Mouse (Mus musculus) urinary bladder, postnatal 25 days (tissue): ENCODE measurements around the gene Bid.

Experiments used
- DNase-seq: peaks from one replicate; pipeline ENCODE4 v3.0.0; 2022; ENCODE audit warnings: low spot score

The Bid gene

DNA sequence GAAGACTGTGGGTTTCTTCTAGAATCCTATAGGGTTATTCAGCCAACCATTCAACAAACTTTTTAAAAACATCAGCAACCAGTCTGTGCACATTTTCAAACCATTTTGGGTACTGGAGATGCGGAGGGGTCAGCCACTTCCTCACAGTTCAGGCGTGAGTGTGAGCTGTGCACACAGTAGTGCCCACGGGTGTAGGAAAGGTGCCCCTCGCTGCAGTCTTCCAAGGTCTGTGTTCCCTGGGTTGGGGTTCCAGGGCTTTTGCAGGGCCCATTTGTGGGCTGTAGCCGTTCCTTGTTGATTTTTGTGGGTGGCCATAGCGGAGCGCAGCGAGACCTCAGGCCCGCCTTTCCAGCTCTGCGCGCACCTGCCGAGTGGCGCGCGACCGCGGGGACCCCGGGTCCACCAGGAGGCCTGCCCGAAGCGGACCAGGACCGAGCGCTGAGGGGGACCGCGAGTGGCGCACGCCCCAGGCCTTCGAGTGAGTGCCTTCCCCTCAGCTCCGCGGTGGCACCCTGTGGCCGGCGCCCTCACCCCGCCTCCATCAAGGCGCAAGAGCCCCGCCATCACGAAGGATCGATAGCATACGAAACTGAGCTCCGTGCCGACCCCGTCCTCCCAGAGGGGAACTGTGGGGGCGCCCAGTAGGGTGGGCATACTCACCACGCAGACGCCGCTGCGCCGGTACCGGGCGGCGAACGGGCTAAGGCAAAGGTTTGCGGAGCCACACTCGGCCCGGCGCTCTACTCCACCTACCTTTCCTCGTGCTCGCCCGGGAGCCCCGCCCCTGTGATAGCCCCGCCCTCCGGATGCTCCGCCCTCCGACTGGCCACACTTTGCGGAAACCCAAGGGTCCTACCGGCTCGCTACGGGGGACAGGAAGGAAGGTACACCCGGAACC, at the start of gene Bid:
Gene Bid (minus strand): TSS at position 780 of the 898 bp plus-strand sequence.
- DNase-seq = peak; percentile 86

DNA sequence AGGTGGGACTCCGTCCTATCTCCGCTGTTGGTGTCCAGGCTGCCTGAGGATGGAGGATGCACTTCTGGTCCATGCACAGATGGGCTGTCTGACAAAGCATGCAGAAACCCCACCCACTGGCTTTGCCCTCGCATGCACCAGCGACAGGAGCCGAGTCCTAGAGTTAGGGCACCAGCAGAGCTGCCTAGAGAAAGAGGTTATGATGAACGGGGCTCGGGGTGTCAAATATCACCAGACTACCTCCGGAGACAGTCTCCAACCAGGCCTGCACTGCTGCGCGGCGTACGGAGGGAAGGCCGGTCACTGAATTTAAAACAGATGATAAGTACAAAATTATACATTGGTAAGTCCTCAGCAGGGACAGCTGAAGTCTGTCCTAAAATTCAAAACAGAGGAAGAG, 49.2 kb upstream of the Bid start:
- no peak for DNase-seq

DNA sequence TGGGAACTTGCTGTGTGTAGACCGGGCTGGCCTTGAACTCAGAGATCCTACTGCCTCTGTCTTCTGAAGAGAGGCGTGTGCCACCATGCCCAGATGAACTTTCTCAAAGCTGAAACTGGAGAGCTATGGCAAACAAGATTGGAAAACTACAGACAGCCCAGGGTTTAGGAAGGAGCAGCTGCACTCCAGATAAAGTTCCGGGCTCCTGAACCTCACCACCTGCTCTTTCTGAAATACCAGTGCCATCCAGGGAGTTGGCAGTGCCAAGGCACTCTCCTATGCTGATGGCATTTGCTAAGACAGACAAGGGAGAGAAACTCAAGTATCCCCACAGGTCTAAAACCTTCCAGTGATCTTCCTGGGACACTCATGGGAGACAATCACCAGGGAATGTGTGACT, 47.5 kb upstream of the Bid start:
- DNase-seq = no peak

DNA sequence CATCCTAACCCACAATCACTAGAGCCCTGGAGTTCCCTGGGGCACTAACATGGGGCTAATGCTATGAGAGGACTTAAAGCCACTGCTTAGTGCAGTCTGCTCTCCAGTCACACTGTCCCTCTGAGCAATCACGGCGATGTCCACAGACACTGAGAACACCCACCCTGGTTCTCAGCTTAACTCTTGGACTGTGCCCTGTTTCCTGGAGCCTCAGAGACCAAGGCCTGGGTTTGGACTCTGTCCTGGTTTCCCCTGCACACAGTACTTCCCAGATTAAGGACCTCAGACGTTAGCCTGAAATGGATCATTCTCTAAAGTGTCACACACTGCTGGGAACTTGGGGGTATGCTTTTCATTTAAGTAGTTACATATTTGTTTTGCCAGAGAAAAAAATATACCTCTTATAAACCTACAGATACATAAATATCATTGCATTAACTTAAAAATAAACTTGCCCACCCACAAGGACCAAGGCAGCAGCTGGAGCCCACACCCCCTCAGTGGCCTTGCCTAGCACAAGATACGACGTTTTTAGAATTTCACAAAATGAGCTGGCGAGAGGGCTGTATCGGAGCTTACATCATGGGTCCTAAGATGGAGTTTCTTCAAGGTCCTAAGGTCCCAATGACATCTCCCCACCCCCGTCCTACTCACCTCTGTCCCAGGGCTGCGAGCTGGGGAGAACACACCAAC, 43.8 kb upstream of the Bid start:
- DNase-seq = no peak

DNA sequence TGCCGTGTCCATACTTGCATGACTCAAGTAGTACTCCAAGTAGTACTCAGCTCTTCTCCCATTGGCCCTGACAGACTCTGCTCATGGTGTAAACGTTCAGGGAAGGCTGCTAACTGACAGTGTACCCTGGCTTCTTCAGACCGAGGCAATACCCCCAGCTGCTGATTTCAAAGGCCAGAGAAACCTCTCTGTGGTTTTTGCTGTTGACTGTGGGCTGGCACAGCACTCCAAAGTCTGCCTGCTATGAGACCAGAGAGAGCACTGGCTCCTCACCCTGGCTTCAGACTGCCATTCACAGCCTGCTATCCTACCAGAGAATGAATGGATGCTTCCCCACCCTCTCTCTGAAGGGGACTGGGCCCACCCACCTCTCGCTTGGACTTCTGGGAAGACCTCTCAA, 40.7 kb upstream of the Bid start:
- DNase-seq = no peak

DNA sequence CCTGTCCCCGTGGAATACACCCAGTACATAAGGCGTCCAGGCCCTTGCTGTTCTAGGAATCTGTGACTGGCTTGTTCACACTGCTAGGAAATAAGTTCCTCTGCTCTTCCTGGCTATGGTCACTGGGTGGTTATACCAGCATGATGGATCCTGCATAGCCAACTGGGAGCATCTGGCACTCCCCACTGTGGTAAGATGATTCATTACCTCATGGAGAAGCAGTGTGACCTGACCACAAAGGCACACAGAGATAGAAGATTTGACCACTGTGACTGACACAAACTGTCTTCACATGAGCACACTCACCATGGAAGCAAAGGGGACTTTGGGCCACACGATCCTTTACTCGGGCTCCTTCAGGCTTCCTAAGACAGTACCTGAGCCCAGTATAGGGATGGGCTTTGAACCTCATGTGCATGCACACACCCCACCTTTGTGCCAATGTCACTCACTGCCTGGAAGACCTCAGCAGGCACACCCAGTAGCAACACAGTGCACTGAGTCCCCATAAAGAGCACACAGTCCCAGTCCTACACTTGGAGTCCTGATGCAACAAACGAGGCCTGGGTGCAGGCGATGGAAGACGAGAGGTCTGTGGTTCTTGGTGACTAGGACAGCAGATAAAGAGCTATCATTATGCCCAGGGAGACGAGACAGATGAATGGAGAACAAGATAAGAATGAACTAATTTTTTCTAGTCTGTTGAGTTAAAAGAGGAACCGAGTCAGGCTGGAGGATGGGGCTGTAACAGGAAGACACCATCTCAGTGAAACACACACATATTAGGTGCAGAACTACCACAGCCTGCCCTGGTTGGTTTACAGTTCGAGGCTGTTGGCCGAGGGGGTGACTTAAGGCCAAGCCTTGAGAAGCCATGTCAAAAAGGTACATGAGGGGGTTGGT, 39.9 kb upstream of the Bid start:
- DNase-seq = no peak

DNA sequence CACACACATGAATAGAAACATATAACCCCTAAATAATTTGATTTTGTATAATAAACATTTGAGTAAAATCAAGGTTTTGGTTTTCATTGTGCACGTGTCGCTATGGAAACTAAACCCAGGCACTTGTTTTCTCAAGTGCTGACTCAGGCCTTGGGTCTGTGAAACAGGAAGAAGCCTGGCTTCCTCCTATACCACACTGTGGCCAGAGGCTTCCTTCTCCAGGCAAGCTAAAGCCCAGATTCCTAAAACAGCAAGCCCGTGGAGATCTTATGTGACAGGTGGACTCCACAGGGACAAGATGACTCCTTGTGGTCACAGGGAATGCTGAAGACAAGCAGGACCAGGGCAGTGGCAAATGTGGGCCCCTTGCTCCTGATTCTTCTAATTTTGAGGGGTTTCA, 38.6 kb upstream of the Bid start:
- DNase-seq = no peak

DNA sequence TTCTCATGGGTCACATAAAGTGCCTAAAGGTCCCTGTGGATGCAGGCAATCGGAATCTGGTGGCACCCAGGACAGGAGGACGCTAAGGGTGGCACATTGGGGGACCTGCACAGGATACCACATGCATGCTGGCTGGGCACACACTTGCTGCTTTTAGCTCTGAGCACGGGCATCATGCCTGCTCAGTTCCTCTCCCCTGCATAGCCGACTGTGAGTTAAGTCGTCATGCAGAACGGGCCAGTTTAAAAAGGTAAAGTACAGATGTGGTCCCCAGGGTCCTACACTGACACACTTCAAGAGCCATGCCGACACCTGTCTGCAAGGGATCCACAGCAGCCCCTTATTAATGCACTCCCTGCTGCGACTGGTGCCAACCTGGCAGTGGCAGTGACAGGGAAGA, 37.6 kb upstream of the Bid start:
- DNase-seq = no peak

DNA sequence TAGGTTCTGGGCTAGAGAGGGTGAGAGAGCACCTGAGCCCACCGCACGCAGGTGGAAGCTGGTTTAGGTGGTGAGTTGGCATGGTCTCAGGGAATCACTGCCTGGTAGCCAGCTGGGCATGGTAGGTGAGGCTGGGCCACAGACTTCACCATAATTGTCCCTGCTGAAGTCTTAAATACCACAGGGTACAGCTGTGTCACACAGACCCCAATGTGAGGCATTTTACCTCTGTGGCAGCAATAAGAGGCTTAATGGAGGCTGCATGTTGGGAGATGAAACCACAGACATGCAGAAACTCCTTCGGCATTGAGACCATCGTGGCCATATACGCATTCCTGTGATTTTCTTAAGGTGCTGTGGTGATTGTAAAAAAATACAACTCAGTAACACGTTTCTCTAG, 35.8 kb upstream of the Bid start:
- DNase-seq = no peak

DNA sequence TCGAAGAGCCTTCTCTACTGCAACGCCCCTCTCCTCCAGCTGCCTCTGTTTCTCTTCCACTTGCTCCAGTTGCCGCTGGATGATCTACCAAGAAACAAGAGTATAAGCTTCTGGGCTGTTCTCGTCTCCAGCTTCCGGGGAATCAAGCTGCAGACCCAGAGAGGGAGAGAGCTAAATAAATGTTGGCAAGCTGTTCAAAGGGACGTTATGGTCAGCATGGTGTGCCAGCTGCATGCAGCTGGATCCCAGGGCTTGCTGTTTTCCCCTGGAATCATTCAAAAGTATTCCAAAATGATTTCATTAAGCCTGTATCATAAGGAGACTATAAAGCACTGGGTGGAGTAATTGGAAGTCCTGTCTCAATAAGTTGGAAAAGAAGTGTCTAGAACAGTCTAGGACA, 34.7 kb upstream of the Bid start:
- DNase-seq = no peak

DNA sequence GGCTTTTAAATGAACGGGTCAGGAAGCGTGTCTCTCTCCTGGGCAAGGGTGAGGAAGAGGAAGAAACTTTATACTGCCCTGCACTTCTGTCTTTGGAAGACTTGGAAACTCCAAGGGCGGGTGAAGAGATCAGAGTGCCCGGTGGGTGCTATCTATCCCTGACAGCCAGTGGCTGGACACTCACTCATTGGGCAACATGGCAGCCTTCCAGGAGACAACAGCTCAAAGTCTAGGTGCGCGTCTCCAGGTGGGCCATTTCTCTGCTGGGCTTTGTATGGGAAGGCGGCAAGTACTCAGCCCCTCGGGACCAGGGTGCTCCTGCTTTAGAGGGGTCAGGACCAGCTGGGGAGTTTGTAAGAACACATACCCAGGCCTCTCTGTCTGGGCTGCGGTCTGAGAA, 28.9 kb upstream of the Bid start:
- no peak for DNase-seq

DNA sequence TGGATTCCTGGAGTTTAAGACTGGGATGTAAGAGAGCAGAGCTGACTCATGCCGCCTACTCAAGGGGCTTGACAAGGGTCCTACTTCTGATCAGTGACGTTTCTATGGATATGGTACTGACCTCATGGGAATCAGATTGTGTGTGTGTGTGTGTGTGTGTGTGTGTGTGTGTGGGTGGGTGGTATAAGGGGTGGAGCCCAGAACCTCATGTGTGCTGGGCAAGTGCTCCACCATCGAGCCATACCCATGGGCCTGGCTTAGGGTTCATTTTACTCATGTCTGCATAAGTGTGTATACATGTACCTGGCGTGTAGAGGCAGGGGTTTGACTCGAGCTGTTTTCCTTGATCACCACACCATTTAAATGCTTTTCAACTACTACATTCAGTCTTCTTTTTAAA, 27.3 kb upstream of the Bid start:
- DNase-seq = no peak

DNA sequence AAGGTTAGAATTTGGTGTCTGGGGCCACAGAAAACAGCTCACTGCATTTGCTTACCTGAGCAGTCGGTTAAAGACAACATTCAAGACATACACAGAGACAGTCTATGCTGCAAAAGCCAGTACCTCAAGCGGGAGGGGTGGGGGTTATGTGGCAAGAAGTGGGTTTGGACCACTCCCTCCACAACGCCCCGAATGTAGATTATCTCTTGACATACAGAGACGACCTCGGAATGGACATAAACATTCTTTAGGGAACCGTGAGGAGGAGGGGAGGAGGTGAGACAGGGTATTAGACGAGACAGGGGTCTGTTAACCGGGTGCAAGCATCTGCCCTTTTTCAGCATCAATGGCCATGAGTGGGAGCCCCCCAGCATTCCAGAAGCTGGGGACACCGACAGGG, 26.9 kb upstream of the Bid start:
- DNase-seq = no peak

DNA sequence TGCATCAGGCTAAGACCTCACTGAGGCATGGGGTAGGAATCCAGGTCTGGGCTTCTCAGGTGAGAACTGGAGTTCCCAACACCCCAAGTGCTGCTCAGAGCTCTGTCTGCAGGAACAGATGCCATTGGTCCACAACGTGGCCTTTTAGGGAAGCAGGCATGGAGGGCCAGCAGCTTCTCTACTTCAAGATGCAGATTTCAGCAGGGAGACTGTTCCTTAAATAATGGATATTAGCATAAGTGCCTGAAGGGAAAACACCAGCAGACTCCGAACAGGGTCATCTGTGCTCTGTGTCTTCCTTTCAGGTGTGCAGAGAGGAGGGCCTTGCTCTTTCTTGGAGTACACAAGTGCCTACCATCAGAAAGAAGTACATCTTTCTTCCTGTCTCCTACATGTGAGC, 26.4 kb upstream of the Bid start:
- no peak for DNase-seq

DNA sequence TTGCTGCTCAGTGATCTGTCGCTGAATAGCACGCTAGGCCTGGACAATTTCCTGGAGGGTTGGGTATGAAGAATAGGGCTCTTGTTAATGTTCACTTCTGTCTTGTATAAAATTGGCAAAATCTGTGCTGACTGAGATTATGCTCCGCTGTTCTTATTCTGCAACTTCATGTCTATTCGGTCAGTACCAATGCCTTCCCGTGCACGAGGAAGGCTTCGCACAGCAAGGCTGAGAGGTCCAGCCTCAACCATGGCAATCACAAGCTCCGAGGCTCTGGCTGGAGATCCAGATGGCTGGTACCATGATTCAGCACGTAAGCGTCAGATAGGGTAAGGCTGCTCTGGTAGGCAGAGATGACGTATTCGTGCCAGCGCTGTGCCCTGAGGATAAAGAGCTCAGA, 24.9 kb upstream of the Bid start:
- no peak for DNase-seq

DNA sequence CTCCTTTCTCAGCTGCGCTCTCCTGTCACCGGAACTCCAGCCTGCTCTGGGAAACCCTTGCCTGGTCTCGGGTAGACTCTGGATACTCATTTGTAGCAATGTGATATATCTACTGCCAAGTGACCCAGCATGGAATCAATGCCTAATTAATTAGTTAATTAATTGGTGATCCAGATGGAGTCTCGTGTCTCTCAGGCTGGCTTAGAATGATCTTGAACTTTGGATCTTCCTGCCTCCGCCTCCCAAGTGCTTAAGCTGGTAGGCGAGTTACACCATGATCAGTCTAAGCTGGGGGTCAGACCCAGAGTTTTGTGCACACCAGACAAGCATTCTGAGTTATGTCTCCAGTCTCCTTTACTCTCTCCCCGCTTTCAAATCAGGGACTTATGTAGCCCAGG, 24.4 kb upstream of the Bid start:
- no peak for DNase-seq

DNA sequence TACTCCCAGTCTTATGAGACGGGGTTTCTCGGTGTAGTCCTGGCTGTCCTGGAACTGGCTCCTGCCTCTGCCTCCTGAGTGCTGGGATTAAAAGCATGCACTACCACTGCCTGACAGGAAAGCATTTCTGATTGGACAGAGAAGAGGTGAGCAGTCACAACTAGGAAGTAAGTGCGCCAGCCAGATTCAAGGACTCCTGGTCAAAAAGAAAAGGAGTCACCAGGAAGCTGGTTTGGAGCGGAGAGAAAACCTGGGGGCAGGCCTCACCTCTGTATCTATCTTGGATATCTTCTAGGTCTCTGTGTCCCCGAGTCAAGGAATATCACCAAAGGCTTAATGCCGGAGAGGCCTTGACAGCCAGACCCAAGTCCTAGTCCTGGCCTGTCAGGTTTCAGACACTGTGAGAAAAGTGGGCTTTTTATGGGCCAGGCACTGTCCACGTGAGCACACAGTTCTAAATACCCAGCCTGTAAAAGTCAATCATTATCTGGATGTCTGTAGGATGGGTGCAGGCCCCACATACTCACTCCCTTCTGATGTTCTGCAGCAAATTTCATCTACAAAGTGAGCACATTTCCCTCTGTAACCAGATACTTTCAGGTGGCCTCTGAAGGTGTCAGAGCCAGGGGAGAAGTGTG, 23.9 kb upstream of the Bid start:
- DNase-seq = no peak

DNA sequence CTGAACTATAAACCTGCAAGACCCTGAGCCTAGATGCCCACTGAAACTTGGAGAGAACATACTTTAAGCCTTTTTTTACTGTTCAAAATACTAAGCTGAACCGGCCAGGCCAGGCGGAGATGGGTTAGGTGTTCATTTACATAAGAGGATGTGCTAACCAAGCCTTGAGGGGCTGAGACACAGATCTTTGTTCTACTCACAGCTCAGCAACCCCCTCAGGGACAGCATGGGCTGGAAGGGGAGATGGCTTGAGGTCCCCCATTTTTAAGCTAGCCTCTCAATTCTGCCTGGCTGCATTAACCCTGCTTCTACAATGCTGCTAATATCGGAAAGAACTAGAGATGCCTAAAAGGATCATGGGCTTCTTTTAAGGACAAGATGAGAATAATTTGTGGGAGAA, 23.1 kb upstream of the Bid start:
- DNase-seq = no peak

DNA sequence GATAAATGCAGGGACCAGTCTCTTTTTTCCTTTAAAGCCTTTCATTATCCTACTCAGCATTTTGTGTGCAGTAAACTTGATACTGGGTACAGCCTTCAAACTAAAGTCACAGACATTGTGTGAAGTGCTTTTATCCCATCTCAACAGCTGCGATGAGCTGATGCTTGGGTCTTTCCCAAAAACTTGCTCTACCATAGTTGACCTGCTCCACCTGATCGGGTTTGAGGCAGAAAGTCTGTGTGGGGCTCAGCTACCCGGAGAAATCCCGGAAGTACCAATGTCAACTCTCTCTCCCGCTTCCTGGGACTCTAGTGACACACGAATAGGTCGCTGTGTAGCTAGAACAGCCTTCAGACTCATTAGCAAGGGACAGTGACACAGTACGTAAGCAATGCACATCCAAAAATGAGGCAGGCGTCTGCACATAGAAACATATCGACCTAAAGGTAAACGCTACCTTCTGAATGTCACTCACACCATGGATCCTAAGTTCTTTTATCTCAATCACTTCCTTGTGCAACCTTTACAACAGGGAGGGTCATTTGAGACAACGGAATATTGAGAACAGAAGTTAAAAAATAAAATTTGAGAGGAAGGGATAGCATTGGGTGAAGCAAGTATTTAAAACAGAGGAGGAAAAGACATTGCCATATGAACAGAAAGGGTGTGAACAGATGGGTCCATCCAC, 22.3 kb upstream of the Bid start:
- no peak for DNase-seq

DNA sequence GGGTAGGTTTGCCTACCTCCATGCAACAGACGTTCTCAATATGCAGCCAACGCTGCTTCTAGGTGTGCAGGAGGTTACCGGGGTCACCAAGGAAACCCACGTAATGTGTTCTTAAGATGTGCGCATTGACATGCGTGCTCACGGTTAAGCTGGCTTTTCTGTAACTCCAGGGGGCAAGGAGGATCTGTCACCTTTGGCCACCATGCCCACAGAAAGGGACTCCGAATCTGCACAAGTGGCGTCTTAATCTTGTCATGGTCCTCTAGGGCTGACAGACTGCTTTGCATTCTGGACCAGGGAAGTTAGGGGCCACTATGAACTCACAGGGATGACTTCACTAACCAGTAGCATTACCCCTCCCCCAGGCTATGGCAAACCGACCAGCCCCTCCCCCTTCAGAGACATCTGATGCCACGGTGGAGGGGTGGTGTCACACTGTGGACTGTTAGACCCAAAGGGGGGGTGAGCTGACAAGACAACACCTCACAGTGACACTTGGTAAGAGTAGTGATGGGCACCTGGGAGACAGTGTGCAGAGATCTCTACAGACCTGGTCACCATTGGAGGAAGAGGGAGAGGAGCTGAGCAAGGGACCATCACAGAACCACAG, 21.5 kb upstream of the Bid start:
- DNase-seq = no peak

DNA sequence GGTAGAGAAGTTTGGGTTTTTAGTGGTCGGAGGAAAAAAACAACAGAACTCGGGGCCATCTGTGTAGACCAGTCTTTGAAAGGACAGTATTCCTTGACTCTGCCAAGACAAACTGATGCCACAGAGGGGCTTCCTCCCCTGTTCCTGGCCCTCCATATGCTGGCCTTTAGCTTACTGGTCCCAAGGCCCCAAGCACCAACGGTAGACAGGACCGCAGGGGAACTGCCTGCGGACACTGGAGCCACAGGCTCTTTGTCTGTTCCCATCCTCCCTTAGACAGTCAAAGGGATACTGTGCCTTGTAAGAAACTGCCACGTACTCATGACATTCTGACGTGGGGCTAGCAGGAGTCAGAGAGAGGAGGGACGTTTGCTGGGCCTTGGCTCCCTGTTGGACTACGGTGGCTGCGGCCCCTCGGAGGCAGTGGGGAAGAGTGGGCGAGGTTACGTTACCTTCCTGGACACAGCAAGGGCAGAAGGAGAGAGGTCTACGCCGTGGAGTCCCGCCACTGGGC, 20.5 kb upstream of the Bid start:
- no peak for DNase-seq
